Mouse (Mus musculus): ENCODE data around the gene Cfap74.
A peak's percentile ranks its signal among the peaks of the same experiment; 100 is the strongest.
"Not testable (repeated sequence)": the region's sequence is repeated elsewhere in the genome, so short reads cannot be mapped to it uniquely, and the experiment has no call there.

Gene Cfap74

GRCm38 (mm10) chr4:155412124-155412523 lies 3.1 kb downstream of the Cfap74 start:
- no peak for DNase-seq

DNA sequence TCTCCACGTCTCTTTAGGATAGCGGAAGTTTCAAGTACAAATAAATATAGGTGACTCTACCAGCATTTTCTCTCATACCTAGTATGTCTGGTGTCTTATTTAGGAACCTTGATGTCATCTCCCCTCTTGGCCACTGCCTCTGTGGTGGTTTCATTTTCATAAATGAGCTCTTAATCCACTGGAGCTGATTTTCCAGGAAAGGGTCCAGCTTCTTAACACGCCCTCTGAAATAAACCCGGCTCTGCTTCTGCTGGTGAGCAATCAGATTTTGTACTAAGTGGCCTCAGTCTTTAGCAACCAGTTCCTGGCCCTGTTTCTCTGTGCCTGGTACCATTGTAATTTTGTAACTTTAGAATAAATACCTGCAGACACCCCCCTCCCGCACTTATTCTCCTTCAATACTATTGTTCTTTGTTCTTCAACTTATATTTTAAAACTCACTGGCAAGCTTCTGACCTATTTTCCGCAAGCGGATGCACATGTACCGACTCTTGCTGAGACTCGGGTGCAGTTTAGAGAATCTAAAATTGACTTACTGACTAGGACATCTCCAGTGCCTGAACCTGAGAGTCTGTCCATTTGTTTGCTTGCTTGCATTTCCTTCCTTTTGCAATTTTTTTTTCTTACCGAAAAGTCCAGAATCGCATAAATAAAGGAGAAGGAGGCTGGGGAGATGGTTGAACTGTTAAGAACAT lies 4.8 kb downstream of the Cfap74 start:
- no peak for DNase-seq

DNA sequence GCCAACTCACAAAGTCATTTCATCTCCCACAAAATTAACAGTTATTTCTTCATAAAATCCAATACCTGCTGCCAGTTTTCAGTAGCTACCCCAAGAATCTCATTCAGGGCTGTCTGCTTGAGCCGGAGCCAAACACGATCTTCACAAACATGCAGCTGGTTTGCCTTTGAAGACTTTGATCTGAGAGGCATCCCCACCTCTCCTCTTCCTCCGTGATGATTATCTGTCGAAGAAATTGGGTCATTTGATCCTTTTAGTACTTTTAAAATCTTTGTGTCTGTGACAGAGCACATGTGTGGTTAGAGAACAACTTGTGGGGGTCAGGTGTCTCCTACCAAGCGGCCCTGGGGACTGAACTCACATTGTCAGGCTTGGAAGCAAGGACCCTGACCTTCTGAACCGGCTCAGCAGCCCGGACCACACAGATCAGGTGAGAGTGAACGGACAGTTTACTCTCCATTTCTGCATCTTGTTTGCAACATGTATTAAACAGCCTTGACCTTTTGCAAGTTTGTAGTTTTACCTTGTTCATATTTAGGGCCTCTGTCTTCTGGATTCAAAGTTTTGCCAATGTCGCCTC lies 5.8 kb downstream of the Cfap74 start:
- no peak for DNase-seq

- no peak for DNase-seq
These were observed 11.1 kb downstream of the Cfap74 start for GRCm38 (mm10) chr4:155420137-155420536.

DNA sequence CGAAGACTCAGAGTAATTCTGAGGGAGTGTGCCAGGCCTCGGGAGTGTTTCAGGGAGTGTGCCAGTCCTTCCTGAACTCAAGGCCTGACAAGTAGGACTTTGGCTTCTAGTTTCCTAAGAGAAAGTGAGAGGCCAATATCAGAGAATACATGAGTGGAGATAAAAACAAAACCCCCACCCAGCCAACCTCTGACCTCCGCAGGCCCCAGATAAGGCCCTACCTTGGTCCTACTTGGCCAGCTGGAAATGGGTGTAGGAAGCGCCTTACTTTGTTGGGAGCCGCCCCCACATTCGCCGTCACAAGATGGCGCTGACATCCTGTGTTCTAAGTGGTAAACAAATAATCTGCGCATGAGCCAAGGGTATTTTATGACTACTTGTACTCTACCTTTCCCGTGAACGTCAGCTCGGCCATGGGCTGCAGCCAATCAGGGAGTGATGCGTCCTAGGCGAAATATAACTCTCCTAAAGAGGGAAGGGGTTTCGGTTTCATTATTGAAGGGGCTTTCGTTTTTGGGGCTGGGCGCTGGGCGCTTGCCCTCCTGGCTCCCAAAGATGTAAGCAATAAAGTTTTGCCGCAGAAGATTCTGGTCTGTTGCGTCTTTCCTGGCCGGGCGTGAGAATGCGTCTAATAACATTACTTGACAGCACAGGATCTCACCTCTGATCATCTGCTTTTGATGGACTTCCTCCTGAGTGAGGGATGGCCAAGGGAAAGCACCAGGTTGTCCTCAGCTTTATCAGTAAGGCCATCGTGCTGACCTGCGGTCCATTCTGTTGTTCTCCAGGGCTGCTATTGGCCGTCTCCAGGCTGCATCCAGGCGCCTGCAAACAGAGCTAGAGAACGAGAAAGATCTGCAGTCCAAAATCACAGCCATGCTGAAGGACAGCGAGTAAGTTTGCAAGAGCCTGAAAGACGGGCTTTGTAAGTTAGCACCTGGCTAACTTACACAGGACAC lies 12.7 kb downstream of the Cfap74 start:
- not testable (repeated sequence) for DNase-seq

- DNase-seq: no peak
These were observed 15.0 kb downstream of the Cfap74 start for GRCm38 (mm10) chr4:155423988-155424387.

GRCm38 (mm10) chr4:155426272-155426671 lies 17.3 kb downstream of the Cfap74 start:
- DNase-seq: no peak

DNA sequence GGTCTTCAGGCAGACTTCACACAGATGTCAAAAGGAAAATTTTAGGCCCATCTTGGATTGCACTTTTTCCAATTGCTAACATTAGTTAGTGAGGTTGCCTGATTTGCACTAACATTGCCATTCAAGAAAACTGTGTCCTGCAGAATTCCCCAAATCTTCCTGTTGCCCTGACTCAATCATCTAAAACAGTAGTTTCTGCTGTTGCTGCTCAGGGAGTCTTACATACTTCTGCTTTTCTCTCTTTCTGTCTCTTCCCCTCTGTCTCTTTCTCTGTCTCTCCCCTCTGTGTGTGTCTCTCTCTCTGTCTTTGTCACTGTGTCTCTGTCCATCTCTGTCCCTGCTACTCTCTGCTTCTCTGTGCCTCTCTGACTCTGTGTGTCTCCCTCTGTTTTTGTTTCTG lies 19.5 kb downstream of the Cfap74 start:
- DNase-seq: no peak

GRCm38 (mm10) chr4:155429202-155429601 lies 20.2 kb downstream of the Cfap74 start:
- DNase-seq: no peak

DNA sequence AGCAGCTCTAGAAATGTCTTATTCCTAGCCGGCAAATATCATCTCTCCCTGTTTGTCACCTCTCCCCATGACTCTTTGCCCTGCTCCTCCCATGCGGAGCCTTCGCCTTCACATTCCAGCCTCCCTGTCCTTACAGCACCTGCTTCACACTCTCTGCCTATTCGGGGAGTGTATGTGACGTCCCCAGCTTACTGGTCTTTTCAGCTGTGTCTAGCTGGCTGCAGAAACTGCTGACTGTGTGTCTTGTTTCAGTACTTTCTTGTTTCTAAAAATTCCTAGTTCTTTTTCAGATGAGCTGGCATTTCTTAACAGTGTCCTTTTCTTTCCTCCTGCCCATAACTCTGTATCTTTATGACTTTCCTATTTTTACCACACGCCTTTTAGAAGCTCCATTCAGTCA lies 23.4 kb downstream of the Cfap74 start:
- no peak for DNase-seq

DNA sequence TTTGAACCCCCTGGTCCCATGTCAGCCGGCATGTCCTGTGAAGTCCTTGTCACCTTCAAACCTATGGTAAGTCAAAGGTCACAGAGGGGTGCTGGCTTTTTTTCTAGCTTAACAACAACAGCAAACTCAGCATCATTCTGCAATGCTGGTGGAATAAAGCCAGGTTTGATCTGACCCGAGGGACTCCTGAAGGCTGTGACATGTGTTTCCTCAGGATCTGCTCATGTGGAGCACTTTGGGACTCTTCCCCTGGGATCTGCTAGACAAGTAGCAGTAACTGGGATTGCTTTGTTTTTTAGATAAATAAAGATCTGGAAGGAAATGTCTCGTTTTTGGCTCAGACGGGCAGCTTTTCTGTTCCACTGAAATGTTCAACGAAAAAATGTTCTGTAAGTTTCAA lies 25.0 kb downstream of the Cfap74 start:
- no peak for DNase-seq

DNA sequence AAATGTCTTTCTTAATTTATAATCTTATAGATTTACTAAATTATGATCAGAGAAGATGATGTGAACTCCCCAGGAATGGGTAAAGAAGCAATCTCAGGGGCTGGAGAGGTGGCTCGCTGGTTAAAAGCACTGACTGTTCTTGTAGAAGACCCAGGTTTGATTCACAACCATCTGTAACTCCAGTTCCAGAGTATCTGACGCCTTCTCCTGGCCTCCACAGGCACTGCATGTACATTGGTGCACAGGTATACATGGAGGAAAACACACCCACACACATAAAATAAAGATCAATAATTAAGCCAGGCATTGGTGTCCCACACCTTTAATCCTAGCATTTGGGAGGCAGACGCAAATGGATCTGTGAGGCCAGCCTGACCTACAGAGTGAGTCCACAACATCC lies 33.8 kb downstream of the Cfap74 start:
- no peak for DNase-seq

DNA sequence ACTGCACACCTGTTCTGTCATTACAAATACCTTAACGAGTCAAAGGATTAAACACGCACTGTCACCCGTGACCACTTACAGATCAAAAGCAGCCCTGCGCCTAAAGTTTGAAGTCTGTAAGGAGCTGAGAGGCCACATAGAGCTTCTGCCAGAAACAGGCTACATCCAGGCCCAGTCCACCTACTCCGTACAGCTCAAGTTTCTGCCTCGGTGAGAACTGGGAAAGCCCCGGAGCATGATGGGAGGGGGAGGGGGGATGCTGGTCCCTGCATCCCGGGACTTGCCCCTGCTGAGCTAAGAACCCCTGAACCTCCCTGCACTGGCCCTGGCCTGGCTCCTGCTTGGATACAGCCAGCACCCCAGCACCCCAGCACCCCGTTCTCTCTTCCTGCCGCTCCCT lies 42.6 kb downstream of the Cfap74 start:
- no peak for DNase-seq

- no peak for DNase-seq
These were observed 49.6 kb downstream of the Cfap74 start for GRCm38 (mm10) chr4:155458575-155458974.

- no peak for DNase-seq
These were observed 54.1 kb downstream of the Cfap74 start for GRCm38 (mm10) chr4:155463050-155463449.

GRCm38 (mm10) chr4:155463611-155464010 lies 54.6 kb downstream of the Cfap74 start:
- no peak for DNase-seq

GRCm38 (mm10) chr4:155464061-155464460 lies 55.1 kb downstream of the Cfap74 start:
- DNase-seq: no peak

GRCm38 (mm10) chr4:155465607-155466006 lies 56.6 kb downstream of the Cfap74 start:
- no peak for DNase-seq

GRCm38 (mm10) chr4:155466080-155466479 lies 57.1 kb downstream of the Cfap74 start:
- no peak for DNase-seq

DNA sequence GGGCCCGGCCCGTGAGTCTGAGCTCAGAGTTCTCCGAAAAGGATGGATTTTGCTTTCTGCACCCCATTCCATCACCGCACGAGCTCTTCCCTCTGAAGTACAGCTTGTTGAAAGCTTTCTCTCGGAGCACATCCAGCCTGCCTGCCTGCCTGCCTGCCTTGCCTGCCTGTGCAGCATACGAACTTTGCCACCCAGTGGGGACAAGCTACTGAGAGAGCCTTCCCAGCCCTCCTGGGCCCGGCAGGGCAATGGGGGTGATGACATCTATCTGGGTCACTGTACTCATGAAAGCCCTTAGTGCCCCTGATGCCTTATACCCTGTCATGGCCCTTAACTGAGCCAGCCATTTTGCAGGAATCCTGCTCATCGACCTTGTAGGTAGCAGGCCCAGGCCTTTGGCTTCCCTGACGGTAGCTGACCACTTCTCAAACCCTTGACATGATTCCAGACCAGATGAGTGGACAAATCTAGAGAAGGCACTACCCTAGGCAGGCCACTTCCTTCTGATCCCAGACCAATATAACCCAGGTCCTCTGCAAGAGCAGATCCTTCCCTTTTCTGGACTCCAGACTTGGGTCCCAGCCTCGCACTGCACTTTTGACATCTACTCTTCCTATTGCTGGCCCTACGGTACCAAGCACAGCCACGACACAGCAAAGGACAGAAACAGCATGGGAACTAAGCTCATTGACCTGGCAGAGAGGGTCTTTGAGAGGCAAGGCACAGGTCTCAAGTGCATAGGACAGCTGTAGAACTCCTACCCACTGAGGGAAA lies 58.4 kb downstream of the Cfap74 start:
- no peak for DNase-seq

DNA sequence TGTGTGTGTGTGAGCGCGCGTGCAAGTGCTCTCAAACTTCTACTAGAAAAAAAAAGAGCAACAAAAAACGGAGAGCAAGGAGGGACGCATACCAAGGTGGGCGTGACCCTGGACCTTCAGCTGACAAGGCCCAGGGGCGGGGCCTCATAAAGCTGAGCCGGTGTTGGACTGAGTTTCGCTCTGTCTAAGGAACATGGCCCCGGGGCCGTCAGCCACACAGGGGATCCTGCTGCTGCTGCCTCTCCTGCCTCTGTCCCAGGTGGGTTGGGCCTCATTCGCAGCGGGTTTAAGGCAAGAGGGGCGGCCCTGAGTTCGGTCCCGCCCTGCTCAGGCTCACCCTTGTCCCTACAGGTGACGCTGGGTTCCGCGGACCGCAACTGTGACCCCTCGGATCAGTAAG lies 60.0 kb downstream of the Cfap74 start, which contains the start of gene Tmem52:
Gene Tmem52 (plus strand): TSS at position 163 of the 400 bp plus-strand sequence.
- peak; percentile 44 to 50 for DNase-seq

DNA sequence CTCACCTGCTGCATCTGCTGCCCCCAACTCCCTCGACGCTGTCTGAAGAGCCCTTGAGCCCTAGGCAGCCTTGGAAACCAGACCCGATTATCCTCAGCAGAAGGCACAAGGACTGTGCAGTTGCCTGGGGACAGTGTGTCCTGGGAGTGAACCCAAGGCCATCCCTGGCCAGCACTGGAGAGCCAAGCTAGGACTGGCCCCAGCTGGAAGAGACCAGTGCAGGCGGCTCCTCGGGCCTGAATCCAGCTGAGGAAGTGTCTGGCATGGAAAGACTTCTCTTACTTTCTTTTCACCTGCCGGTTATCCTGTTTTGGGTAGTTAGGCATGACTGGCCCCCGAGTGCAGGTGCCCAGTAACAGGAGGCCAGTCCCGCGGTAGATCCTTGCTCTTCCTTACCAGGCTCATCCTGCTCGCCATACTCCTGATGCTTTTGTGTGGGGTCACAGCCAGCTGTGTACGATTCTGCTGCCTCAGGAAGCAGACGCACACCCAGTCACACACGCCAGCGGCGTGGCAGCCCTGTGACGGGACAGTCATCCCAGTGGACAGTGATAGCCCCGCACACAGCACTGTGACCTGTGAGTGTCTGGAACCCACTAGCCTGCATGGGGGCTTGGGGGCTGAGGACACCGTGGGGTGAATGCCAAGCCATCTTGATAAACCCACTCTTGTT lies 60.7 kb downstream of the Cfap74 start:
- DNase-seq: no peak
